Mouse (Mus musculus) liver, adult 2 months (tissue): ENCODE results near the gene Tacr1. TPM values are rescaled to one million over a fixed set of nuclear protein-coding genes. Genes with fewer than 3 reads are reported as not detected.

Experiments used
- DNase-seq: peaks from one replicate; pipeline ENCODE4 v3.0.0-alpha.2; 2011; ENCODE audit warnings: low read depth, low spot score; ENCODE audit errors: extremely low read depth
- H3K27ac ChIP-seq: fragments of 200-500 bp; replicated peaks from 2 replicates; pipeline ENCODE4 v1.5.1; 2012; ENCODE audit warnings: low read depth, mild to moderate bottlenecking, control low read depth, inconsistent platforms, low read length; ENCODE audit not compliant: insufficient read depth
- H3K27me3 ChIP-seq: fragments of 200-500 bp; 2 replicates; pipeline ENCODE4 v1.6.1; 2012; ENCODE audit warnings: mild to moderate bottlenecking, moderate library complexity, low read length, inconsistent platforms; ENCODE audit not compliant: control insufficient read depth, insufficient read depth
- H3K36me3 ChIP-seq: fragments of 200-500 bp; 2 replicates; pipeline ENCODE4 v1.6.1; 2012; ENCODE audit warnings: low read length, inconsistent platforms; ENCODE audit not compliant: control insufficient read depth, insufficient read depth
- H3K4me1 ChIP-seq: fragments of 200-500 bp; 2 replicates; pipeline ENCODE4 v1.6.1; 2011; ENCODE audit warnings: low read length; ENCODE audit not compliant: control insufficient read depth, insufficient read depth
- H3K4me3 ChIP-seq: fragments of 200-500 bp; 2 replicates; pipeline ENCODE4 v1.5.1; 2011; ENCODE audit warnings: low read depth, mild to moderate bottlenecking, control low read depth, low read length, moderate library complexity; ENCODE audit not compliant: insufficient read depth
- H3K79me2 ChIP-seq: fragments of 200-500 bp; 2 replicates; pipeline ENCODE4 v1.6.1; 2012; ENCODE audit warnings: inconsistent platforms, mild to moderate bottlenecking, low read length, moderate library complexity; ENCODE audit not compliant: control insufficient read depth, insufficient read depth
- H3K9ac ChIP-seq: fragments of 200-500 bp; 2 replicates; pipeline ENCODE4 v1.6.1; 2012; ENCODE audit warnings: low read depth, mild to moderate bottlenecking, control low read depth, inconsistent platforms, low read length
- CTCF ChIP-seq: fragments of 200-500 bp; IDR thresholded peaks from 2 replicates; pipeline ENCODE4 v1.5.1; 2011; ENCODE audit warnings: low read depth, low read length, control low read depth
- POLR2A ChIP-seq: fragments of 200-500 bp; IDR thresholded peaks from 2 replicates; pipeline ENCODE4 v1.6.1; 2011; ENCODE audit warnings: low read length, control low read depth; ENCODE audit not compliant: insufficient read depth; ENCODE audit errors: extremely low read depth
- WGBS: fragments of 180-500 bp; shearing (Covaris S2); methylation state at CpG from one replicate; pipeline ENCODE4 v1.1.7; 2018; 5-methylcytosine and 5-hydroxymethylcytosine counted together
- polyA plus RNA-seq: library from polyadenylated mRNA; depleted of rRNA; stranded (reverse); fragments of >200 nt; gene quantifications from 2 replicates; pipeline ENCODE4 v1.2.3, GENCODE M21; 2012; rRNA removed
- total RNA-seq: library from RNA; depleted of rRNA; stranded (reverse); fragments of >200 nt; gene quantifications from 2 replicates; pipeline ENCODE4 v1.2.3, GENCODE M21; 2014; rRNA removed

The Tacr1 gene
- not detected in 2 replicates for total RNA-seq
- polyA plus RNA-seq, result not detected in 2 replicates

GRCm38 (mm10) chr6:82401595-82402451, at the start of gene Tacr1:
Tacr1 (plus strand) TSS chr6:82402334.
- Histone ChIP-seq H3K4me3 (no peak within 1 kb of the TSS), H3K27ac (no peak within 1 kb of the TSS), H3K36me3 (no peaks in the 10 kb centered on the region), H3K4me1 (no peaks in the 10 kb centered on the region), H3K9ac (no peak within 1 kb of the TSS), H3K27me3 (peaks cover 6% of the 10 kb centered on the region), H3K79me2 (no peaks in the 10 kb centered on the region)
- no peak for TF ChIP-seq POLR2A
- no peak for TF ChIP-seq CTCF
- WGBS, result 3% methylated on average over 28 of the region's 28 CpGs
- no peak for DNase-seq

- TF ChIP-seq POLR2A (no peak), CTCF (no peak)
- no peak for DNase-seq
- no peaks in the 10 kb centered on the region for H3K79me2 ChIP-seq
- no peaks in the 10 kb centered on the region for H3K36me3 ChIP-seq
- H3K27me3 ChIP-seq, result no peaks in the 10 kb centered on the region
- no peak overlapping the region for H3K4me3 ChIP-seq
- no peaks in the 10 kb centered on the region for H3K4me1 ChIP-seq
- no peak overlapping the region for H3K27ac ChIP-seq
- H3K9ac ChIP-seq, result no peak overlapping the region
- 84% methylated on average over 3 of the region's 3 CpGs for WGBS
Measured at GRCm38 (mm10) chr6:82376144-82376543, 26.0 kb upstream of the Tacr1 start.

GRCm38 (mm10) chr6:82383556-82383955, 18.6 kb upstream of the Tacr1 start:
- Histone ChIP-seq H3K4me1 (no peaks in the 10 kb centered on the region), H3K27me3 (no peaks in the 10 kb centered on the region), H3K27ac (no peak overlapping the region), H3K36me3 (no peaks in the 10 kb centered on the region), H3K4me3 (no peak overlapping the region), H3K79me2 (no peaks in the 10 kb centered on the region), H3K9ac (no peak overlapping the region)
- DNase-seq, result no peak
- TF ChIP-seq POLR2A, result no peak
- peak; percentile 5; the same call in 1 of the 2 replicates for TF ChIP-seq CTCF
- 87% methylated on average over 5 of the region's 5 CpGs for WGBS

- H3K79me2 ChIP-seq, result no peaks in the 10 kb centered on the region
- no peak overlapping the region for H3K27ac ChIP-seq
- no peak overlapping the region for H3K4me3 ChIP-seq
- TF ChIP-seq POLR2A (no peak), CTCF (no peak)
- peaks cover 6% of the 10 kb centered on the region for H3K27me3 ChIP-seq
- DNase-seq, result no peak
- H3K36me3 ChIP-seq, result no peaks in the 10 kb centered on the region
- WGBS, result 3% methylated on average over 34 of the region's 34 CpGs
- H3K9ac ChIP-seq, result no peak overlapping the region
- no peaks in the 10 kb centered on the region for H3K4me1 ChIP-seq
Measured at GRCm38 (mm10) chr6:82402501-82403495, 664 bp downstream of the Tacr1 start.

- Histone ChIP-seq H3K4me1 (no peaks in the 10 kb centered on the region), H3K4me3 (no peak overlapping the region), H3K36me3 (no peaks in the 10 kb centered on the region), H3K9ac (no peak overlapping the region), H3K27me3 (no peaks in the 10 kb centered on the region; the same call in 1 of the 2 replicates), H3K79me2 (no peaks in the 10 kb centered on the region), H3K27ac (no peak overlapping the region)
- TF ChIP-seq CTCF (no peak), POLR2A (no peak)
- WGBS, result 67% methylated on average over 6 of the region's 6 CpGs
- no peak for DNase-seq
Measured at GRCm38 (mm10) chr6:82418367-82418766, 16.2 kb downstream of the Tacr1 start.
